Mouse (Mus musculus) natural killer cell, adult 2 months (primary cell): ENCODE results near the gene Kalrn.

Source experiments
- DNase-seq, 2 experiments: peaks; one replicate each; pipeline ENCODE4 v3.0.0; 2022; ENCODE audit warnings: low spot score in 2 of 2

Kalrn gene

DNA sequence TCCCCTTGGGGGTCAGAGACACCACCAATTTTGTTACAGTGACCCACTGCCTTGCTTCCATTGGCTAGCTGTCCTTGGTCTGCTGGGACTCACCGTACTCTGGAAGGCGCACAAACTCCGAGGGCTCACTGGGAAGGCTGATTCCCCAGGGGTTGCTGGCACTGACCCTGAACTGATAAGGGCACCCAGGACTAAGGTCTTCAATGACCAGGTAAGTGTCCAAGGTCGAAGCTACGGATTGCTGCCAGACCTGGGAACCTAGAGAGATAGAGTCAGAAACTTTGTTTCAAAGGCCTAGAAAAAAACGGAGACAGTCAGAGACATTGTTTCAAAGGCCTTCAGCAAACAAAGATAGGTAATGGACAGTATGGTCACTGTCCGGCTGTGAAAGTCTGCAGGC is 586.3 kb downstream of the Kalrn start:
- DNase-seq: no peak

DNA sequence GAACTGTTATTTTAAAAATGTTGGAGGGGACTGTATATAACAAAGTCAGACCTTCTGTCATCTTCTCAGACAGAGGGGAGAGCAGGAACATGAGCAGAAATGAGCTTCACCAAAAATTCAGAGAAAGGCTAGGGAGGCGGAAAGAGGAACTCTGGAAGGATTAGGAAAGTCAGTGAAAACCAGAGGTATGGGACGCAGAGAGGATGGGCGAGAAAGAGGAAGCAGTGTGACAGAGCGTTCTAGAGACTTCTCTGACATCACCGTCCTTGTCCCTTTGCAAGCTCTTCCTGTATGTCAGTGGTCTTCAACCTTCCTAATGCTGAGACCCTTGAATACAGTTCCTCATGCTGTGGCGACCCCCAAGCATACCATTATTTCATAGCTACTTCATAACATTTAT is 588.0 kb downstream of the Kalrn start:
- no peak for DNase-seq

DNA sequence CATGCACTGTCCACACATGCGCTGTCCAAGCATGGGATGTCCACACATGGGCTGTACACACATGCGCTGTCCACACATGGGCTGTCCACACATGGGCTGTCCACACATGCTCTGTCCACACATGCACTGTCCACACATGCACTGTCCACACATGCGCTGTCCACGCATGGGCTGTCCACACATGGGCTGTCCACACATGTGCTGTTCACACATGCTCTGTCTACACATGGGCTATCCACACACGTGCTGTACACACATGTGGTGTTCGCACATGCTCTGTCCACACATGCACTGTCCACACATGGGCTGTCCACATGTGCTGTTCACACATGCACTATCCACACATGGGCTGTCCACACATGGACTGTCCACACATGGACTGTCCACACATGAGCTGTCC is 589.6 kb downstream of the Kalrn start:
- DNase-seq: no peak

DNA sequence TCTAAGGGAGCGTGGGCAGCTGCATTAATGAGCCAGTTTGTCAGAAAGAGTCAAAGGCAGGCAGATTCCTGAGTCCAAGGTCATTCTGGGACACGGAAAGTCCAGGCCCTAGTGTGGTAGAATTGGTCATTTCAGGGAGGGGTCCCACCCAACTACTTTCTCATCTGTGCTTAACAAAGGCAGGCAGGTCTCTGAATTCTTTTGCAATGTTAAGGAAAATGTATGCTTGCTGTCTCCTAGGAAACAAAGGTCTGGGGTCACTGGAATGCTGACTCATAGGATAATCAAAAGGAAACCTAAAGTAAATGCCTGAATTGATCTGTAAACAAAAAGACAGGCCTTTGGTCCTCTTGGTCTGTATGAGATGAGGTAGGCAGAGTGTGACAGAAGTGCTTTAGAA is 593.5 kb downstream of the Kalrn start:
- no peak for DNase-seq

DNA sequence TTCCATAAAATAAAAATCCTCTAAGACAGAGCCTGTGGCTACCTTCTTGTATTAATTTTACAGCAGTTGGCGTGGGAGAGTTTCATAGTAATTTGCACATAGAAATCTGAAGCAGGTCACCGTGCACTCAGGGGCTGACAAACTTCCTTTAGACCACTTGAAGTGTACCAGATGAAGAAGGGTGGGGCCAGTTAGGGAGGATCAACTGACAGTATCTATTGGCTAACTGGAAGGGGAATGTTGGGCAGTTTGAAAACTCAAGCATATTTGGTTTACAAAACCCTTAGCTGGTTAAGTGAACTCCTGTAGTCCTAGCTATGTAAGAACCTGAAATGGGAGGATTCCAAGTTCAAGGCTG is 606.1 kb downstream of the Kalrn start:
- no peak for DNase-seq

- peak; percentile 73 to 81 for DNase-seq
These were observed 606.6 kb downstream of the Kalrn start, which contains the start of gene Umps for GRCm38 (mm10) chr16:33966538-33967282. Umps (minus strand) TSS chr16:33967038.

DNA sequence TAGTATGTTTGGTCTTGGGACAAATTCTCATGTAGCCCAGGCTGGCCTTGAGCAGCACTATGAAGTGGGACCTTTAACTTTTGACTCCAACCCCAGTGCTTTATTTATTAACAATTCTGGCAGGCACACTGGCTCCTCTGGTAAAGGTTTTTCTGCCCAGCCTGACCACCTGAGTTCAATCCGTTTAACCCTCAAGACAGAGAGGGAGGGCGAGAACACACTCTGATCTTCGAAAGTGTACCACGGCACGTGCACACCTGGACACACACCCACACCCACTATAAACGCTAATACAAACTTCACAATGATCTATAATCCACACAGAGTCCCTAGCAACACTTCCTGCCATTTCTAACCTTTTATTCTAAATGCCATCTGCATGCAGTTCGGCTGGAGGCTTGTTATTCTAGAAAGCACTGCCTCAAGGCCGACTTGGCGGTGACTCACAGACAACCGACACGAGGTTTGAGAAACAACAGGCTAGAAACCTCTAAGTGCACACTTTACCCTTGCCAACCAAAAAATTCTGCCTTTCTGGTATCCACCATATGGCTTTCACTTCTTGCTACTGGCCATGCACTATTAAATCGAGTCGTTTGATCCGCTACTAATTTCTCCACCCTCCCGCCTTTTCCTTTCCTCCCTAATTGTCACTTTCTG is 607.3 kb downstream of the Kalrn start:
- DNase-seq: peak; percentile 22 to 23

DNA sequence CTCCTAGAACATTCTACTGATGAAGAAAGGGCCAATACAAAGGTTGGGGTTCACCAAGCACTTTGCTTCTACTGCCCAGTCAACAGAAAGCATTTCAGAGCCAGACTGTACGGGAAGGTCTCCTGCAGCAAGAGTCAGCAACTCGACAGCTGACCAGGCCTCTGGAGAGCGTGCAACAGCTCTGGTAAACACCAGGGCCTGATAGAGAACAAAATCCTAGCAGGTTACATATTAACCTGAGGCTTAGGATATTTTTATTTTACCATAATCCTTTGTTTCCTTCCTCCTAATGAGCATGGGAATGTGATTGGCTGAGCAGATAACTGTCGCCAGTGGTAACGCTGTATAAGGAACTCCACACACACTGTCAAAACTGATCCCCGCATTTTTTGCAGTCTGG is 609.8 kb downstream of the Kalrn start:
- no peak for DNase-seq

DNA sequence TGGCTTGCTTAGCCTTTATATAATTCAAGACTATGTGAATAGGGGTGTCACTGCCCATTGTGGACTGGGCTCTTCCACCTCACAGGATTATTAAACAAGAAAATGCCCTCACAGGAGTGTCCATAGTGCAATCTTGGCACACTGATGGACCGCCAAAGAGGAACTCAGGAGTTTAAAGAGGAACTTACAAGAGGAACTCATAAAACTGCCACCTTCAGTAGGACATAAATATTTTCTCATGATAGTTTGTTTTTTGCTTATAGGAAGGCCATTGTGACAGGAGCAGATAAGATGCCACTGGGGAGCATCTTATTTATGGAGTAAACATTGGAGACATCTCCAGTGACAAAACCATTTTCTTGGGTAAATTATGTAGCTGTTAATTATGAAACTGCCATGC is 618.5 kb downstream of the Kalrn start:
- DNase-seq: no peak

DNA sequence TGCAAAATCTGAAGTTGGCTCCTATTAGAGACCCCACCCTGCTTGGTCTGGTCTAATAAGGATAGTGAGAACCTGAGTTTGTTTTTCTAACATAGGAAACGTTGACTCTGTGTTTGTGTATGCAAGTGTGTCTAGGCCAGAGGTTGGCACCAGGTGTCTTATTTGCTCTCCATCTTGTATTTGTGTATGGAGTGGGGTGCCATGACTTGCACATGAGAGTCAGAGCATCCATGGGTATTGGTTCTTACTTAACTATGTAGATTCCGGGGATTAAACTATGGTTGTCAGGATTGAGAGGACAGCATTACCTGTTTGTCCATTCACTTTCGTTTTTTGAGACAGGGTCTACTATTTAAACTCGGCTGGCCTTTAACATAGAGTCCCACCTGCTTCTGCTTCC is 620.3 kb downstream of the Kalrn start:
- DNase-seq: no peak

- DNase-seq: peak; percentile 44 to 72
These were observed 622.5 kb downstream of the Kalrn start for GRCm38 (mm10) chr16:33950830-33951229.

GRCm38 (mm10) chr16:33950386-33950785 is 622.9 kb downstream of the Kalrn start:
- no peak for DNase-seq

- DNase-seq: no peak
These were observed 625.4 kb downstream of the Kalrn start for GRCm38 (mm10) chr16:33947664-33948571.

DNA sequence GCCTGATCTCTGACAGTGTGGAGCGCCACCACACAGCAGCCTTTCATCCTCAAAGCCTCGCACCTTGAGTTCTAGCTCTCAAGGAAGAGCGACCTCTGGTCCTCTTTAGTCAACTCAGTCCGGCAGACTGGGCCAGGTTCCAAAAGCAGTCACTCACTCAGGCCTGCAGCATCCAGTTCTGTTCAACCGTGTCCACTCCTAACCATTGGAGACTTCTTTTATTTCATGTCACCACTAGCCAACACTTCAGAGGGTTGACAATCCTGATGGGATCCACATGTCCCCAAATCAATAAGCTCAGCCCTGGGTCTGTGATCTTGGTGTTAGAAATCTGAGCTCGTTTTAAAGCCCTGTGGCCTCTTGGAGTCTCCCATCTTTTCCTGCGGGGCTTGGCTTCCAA is 627.3 kb downstream of the Kalrn start:
- no peak for DNase-seq

DNA sequence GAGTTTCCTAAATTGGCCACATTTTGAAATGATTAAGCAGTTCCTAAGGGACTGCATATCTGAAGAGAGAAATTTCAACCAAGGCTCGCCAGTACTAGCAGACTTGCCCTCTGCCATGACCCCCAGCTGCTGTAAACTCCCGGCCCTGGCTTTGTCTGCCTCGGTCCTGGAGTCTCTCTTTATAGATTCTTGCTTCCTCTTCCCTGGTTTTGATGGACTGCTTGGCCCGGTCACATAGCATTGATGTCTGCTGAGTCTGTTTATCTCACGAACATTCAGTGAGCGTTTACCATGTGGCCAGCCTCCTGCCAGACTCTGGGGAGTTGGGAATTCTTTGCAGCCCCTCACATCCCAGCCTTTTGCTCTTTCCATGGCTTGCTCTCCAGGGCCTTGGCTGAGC is 628.6 kb downstream of the Kalrn start:
- DNase-seq: no peak

- no peak for DNase-seq
These were observed 629.2 kb downstream of the Kalrn start for GRCm38 (mm10) chr16:33944126-33944525.

- DNase-seq: no peak
These were observed 629.9 kb downstream of the Kalrn start for GRCm38 (mm10) chr16:33943388-33943787.

DNA sequence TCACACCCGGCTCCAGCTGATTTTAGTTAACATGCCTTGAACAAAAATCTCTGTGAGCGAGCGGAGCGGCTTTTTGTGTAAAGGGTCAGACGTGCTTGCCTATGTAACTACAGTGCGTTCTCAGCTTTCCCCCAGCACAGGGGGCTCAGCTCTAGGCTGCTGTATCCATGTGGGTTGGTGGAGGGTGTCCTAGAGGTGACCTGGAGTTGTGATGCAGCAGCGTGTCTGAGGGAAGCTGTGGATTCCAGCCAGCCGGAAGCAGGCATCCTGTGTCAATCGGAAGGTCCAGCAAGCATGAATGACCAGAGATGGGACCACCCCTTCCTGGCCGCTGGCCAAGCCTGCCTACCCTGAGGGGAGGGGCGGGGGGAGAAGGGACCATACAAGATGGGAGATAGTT is 631.0 kb downstream of the Kalrn start:
- no peak for DNase-seq

GRCm38 (mm10) chr16:33941271-33941781 is 632.0 kb downstream of the Kalrn start:
- no peak for DNase-seq

- no peak for DNase-seq
These were observed 633.2 kb downstream of the Kalrn start for GRCm38 (mm10) chr16:33940095-33940494.

- DNase-seq: no peak
These were observed 633.7 kb downstream of the Kalrn start for GRCm38 (mm10) chr16:33939636-33940035.

- DNase-seq: no peak
These were observed 634.2 kb downstream of the Kalrn start for GRCm38 (mm10) chr16:33939133-33939531.
